Mouse (Mus musculus) stomach, postnatal 0 days (tissue): ENCODE data around the gene Mc1r.

ENCODE experiments used
- CTCF ChIP-seq: IDR thresholded peaks from 2 replicates; pipeline ENCODE4 v1.5.1; 2016; ENCODE audit warnings: antibody characterized with exemption, low read depth, mild to moderate bottlenecking, moderate library complexity
- EP300 ChIP-seq: optimal IDR thresholded peaks from 2 replicates; pipeline ENCODE3; 2016; ENCODE audit warnings: antibody characterized with exemption

- TF ChIP-seq EP300 (no peak), CTCF (no peak)
These were observed 14.4 kb downstream of the Mc1r start for GRCm38 (mm10) chr8:123421325-123421724.
